Mouse (Mus musculus): Measurements from ENCODE around the gene Vwf. TPM values are rescaled to one million over a fixed set of nuclear protein-coding genes. Genes with fewer than 3 reads are reported as not detected.

The Vwf gene
- total and polyA plus RNA-seq, 2 experiments = 4.9 to 9.0 TPM

- Histone ChIP-seq H3K9ac (ENCODE audit: low read depth, low read length) (no peak overlapping the region), H3K4me3 (ENCODE audit: insufficient read depth, low read depth, low read length) (no peak overlapping the region), H3K27me3 (ENCODE audit: control insufficient read depth, insufficient read depth, low read length) (no peaks in the 10 kb centered on the region), H3K27ac (replicated peaks; ENCODE audit: insufficient read depth, low read depth, low read length) (no peak overlapping the region), H3K4me1 (ENCODE audit: control insufficient read depth, insufficient read depth, low read length) (no peaks in the 10 kb centered on the region), H3K36me3 (ENCODE audit: control insufficient read depth, insufficient read depth, low read length) (no peaks in the 10 kb centered on the region), H3K79me2 (ENCODE audit: control insufficient read depth, insufficient read depth, low read length) (no peaks in the 10 kb centered on the region)
- DNase-seq (ENCODE audit: extremely low read depth, low read depth, low spot score) = no peak
- 82% methylated on average over 2 of the region's 2 CpGs for WGBS
- no peak for TF ChIP-seq POLR2A (IDR thresholded peaks at IDR 0.05; ENCODE audit: extremely low read depth, insufficient read depth, low read length)
- no peak for TF ChIP-seq CTCF (IDR thresholded peaks at IDR 0.05; ENCODE audit: low read depth, low read length)
Observed at GRCm38 (mm10) chr6:125701146-125701545, 154.6 kb downstream of the Vwf start.

DNA sequence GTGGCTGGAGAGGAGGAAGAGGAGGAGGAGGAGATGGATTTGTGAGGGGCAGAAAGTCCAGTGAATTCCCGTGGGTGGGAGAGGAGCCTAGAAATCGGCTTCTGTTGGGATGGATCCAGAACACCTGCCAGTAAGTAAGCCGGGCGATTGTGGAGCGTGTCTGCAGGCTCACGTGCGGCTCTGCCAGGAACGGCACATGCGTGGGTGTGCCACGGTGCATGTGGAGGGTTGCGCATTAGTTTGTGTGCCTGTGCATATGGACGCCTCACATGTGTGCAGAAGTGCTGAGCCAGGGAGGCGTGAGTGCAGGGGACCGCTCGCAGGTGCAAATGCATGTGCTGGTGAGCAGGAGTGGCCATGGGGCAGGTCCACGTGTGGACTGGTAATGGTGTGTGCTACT lies 164.7 kb downstream of the Vwf start:
- H3K9ac ChIP-seq (ENCODE audit: low read depth, low read length) = no peak overlapping the region
- 85% methylated on average over 16 of the region's 16 CpGs for WGBS
- no peak overlapping the region for H3K27ac ChIP-seq (replicated peaks; ENCODE audit: insufficient read depth, low read depth, low read length)
- H3K4me1 ChIP-seq (ENCODE audit: control insufficient read depth, insufficient read depth, low read length) = no peaks in the 10 kb centered on the region
- no peaks in the 10 kb centered on the region for H3K27me3 ChIP-seq (ENCODE audit: control insufficient read depth, insufficient read depth, low read length)
- no peaks in the 10 kb centered on the region for H3K36me3 ChIP-seq (ENCODE audit: control insufficient read depth, insufficient read depth, low read length)
- no peak for DNase-seq (ENCODE audit: extremely low read depth, low read depth, low spot score)
- TF ChIP-seq CTCF (IDR thresholded peaks at IDR 0.05; ENCODE audit: low read depth, low read length) (no peak), POLR2A (IDR thresholded peaks at IDR 0.05; ENCODE audit: extremely low read depth, insufficient read depth, low read length) (no peak)
- no peaks in the 10 kb centered on the region for H3K79me2 ChIP-seq (ENCODE audit: control insufficient read depth, insufficient read depth, low read length)
- H3K4me3 ChIP-seq (ENCODE audit: insufficient read depth, low read depth, low read length) = no peak overlapping the region

- Histone ChIP-seq H3K4me1 (ENCODE audit: control insufficient read depth, insufficient read depth, low read length) (no peaks in the 10 kb centered on the region), H3K9ac (ENCODE audit: low read depth, low read length) (no peak overlapping the region), H3K27ac (replicated peaks; ENCODE audit: insufficient read depth, low read depth, low read length) (no peak overlapping the region), H3K27me3 (ENCODE audit: control insufficient read depth, insufficient read depth, low read length) (no peaks in the 10 kb centered on the region), H3K79me2 (ENCODE audit: control insufficient read depth, insufficient read depth, low read length) (no peaks in the 10 kb centered on the region), H3K36me3 (ENCODE audit: control insufficient read depth, insufficient read depth, low read length) (no peaks in the 10 kb centered on the region), H3K4me3 (ENCODE audit: insufficient read depth, low read depth, low read length) (no peak overlapping the region)
- TF ChIP-seq CTCF (IDR thresholded peaks at IDR 0.05; ENCODE audit: low read depth, low read length) (no peak), POLR2A (IDR thresholded peaks at IDR 0.05; ENCODE audit: extremely low read depth, insufficient read depth, low read length) (no peak)
- no peak for DNase-seq (ENCODE audit: extremely low read depth, low read depth, low spot score)
- 76% methylated on average over 2 of the region's 2 CpGs for WGBS
Observed at GRCm38 (mm10) chr6:125726408-125726807, 179.8 kb downstream of the Vwf start.

DNA sequence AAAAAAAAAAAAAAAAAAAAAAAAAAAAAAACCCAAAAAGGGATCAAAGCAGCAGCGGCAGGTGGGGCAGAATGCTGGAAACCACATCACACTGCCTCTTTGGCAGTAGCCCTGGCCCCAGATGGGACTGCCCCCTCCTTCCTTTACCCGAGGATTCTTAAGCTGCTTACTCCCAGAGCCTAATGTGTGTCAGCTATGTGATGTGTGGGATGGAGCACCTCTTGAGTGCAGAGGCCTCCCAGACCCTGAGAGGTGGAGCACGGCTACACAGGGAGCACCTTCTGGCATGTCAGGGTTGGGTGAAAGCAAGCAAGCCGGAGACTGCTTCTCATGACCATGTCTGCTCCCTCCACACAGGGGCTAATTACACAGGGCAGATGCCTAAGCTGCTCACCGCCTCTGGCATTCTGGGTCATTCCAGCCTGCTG lies 180.9 kb downstream of the Vwf start:
- Histone ChIP-seq H3K4me3 (ENCODE audit: insufficient read depth, low read depth, low read length) (no peak overlapping the region), H3K4me1 (ENCODE audit: control insufficient read depth, insufficient read depth, low read length) (no peaks in the 10 kb centered on the region), H3K27me3 (ENCODE audit: control insufficient read depth, insufficient read depth, low read length) (no peaks in the 10 kb centered on the region), H3K36me3 (ENCODE audit: control insufficient read depth, insufficient read depth, low read length) (no peaks in the 10 kb centered on the region), H3K27ac (replicated peaks; ENCODE audit: insufficient read depth, low read depth, low read length) (no peak overlapping the region), H3K79me2 (ENCODE audit: control insufficient read depth, insufficient read depth, low read length) (no peaks in the 10 kb centered on the region), H3K9ac (ENCODE audit: low read depth, low read length) (no peak overlapping the region)
- no peak for DNase-seq (ENCODE audit: extremely low read depth, low read depth, low spot score)
- TF ChIP-seq CTCF (IDR thresholded peaks at IDR 0.05; ENCODE audit: low read depth, low read length) = no peak
- TF ChIP-seq POLR2A (IDR thresholded peaks at IDR 0.05; ENCODE audit: extremely low read depth, insufficient read depth, low read length) = no peak
- 80% methylated on average over 5 of the region's 5 CpGs for WGBS

GRCm38 (mm10) chr6:125729471-125729870 lies 182.9 kb downstream of the Vwf start:
- Histone ChIP-seq H3K4me3 (ENCODE audit: insufficient read depth, low read depth, low read length) (no peak overlapping the region), H3K27me3 (ENCODE audit: control insufficient read depth, insufficient read depth, low read length) (no peaks in the 10 kb centered on the region), H3K9ac (ENCODE audit: low read depth, low read length) (no peak overlapping the region), H3K27ac (replicated peaks; ENCODE audit: insufficient read depth, low read depth, low read length) (no peak overlapping the region), H3K79me2 (ENCODE audit: control insufficient read depth, insufficient read depth, low read length) (no peaks in the 10 kb centered on the region), H3K36me3 (ENCODE audit: control insufficient read depth, insufficient read depth, low read length) (no peaks in the 10 kb centered on the region), H3K4me1 (ENCODE audit: control insufficient read depth, insufficient read depth, low read length) (no peaks in the 10 kb centered on the region)
- WGBS = 61% methylated on average over 6 of the region's 6 CpGs
- no peak for DNase-seq (ENCODE audit: extremely low read depth, low read depth, low spot score)
- TF ChIP-seq CTCF (IDR thresholded peaks at IDR 0.05; ENCODE audit: low read depth, low read length) = no peak
- TF ChIP-seq POLR2A (IDR thresholded peaks at IDR 0.05; ENCODE audit: extremely low read depth, insufficient read depth, low read length) = no peak

- no peak overlapping the region for H3K9ac ChIP-seq (ENCODE audit: low read depth, low read length)
- 61% methylated on average over 11 of the region's 11 CpGs for WGBS
- no peaks in the 10 kb centered on the region for H3K27me3 ChIP-seq (ENCODE audit: control insufficient read depth, insufficient read depth, low read length)
- no peak overlapping the region for H3K27ac ChIP-seq (replicated peaks; ENCODE audit: insufficient read depth, low read depth, low read length)
- TF ChIP-seq POLR2A (IDR thresholded peaks at IDR 0.05; ENCODE audit: extremely low read depth, insufficient read depth, low read length) = no peak
- no peak for TF ChIP-seq CTCF (IDR thresholded peaks at IDR 0.05; ENCODE audit: low read depth, low read length)
- H3K79me2 ChIP-seq (ENCODE audit: control insufficient read depth, insufficient read depth, low read length) = no peaks in the 10 kb centered on the region
- no peak overlapping the region for H3K4me3 ChIP-seq (ENCODE audit: insufficient read depth, low read depth, low read length)
- no peaks in the 10 kb centered on the region for H3K4me1 ChIP-seq (ENCODE audit: control insufficient read depth, insufficient read depth, low read length)
- no peak for DNase-seq (ENCODE audit: extremely low read depth, low read depth, low spot score)
- no peaks in the 10 kb centered on the region for H3K36me3 ChIP-seq (ENCODE audit: control insufficient read depth, insufficient read depth, low read length)
Observed at GRCm38 (mm10) chr6:125729986-125730535, 183.5 kb downstream of the Vwf start.

Other genes with a start within 250 kb of the Vwf start
- 55.9 and 57.1 TPM in 2 replicates for gene Ltbr, start 232.9 kb upstream of the Vwf start, total RNA-seq (2014; rRNA removed)
- 102 and 106 TPM in 2 replicates for gene Ltbr, start 232.9 kb upstream of the Vwf start, polyA plus RNA-seq (2012; rRNA removed)
- 3.0 and 6.7 TPM in 2 replicates for gene Scnn1a, start 226.1 kb upstream of the Vwf start, total RNA-seq (2014; rRNA removed)
- gene Scnn1a, start 226.1 kb upstream of the Vwf start, polyA plus RNA-seq (2012; rRNA removed) = 16.5 and 24.8 TPM in 2 replicates
- 21.0 and 28.6 TPM in 2 replicates for gene Tnfrsf1a, start 197.4 kb upstream of the Vwf start, total RNA-seq (2014; rRNA removed)
- 89.3 and 110 TPM in 2 replicates for gene Tnfrsf1a, start 197.4 kb upstream of the Vwf start, polyA plus RNA-seq (2012; rRNA removed)
- gene Plekhg6, start 166.0 kb upstream of the Vwf start, total RNA-seq (2014; rRNA removed) = 3.0 and 3.6 TPM in 2 replicates
- gene Plekhg6, start 166.0 kb upstream of the Vwf start, polyA plus RNA-seq (2012; rRNA removed) = 5.0 and 5.9 TPM in 2 replicates
- 17.4 and 19.1 TPM in 2 replicates for gene Cd9, start 52.0 kb upstream of the Vwf start, total RNA-seq (2014; rRNA removed)
- gene Cd9, start 52.0 kb upstream of the Vwf start, polyA plus RNA-seq (2012; rRNA removed) = 17.9 and 33.7 TPM in 2 replicates
- gene Ano2, start 143.6 kb downstream of the Vwf start, total RNA-seq (2014; rRNA removed) = 0.07 and 0.09 TPM in 2 replicates
- gene Ano2, start 143.6 kb downstream of the Vwf start, polyA plus RNA-seq (2012; rRNA removed) = 0.02 TPM in 1 of 2 replicates, not detected in the other